Mouse (Mus musculus): Measurements from ENCODE around the gene Chd6.
A peak's percentile ranks its signal among the peaks of the same experiment; 100 is the strongest.

DNA sequence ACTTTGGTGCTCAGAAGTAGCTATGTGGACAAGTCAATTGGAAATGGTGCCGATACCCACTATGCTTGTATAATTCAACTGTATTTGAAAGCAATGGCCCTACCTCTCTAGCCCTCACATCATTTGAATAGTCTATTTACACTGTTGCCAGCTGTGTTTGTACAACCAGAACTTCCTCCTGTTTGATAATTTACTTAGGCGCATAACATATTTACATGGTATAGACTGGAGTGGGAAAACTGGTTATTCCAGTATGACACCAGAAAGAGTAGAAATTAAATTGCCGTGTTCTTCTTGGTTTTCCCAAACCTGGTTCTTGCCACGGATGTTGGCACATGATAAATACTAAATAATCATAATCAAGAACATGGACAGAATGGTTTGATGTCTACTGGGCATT lies 35.9 kb upstream of the Chd6 start:
- no peak for TF ChIP-seq CTCF (IDR thresholded peaks at IDR 0.05; ENCODE audit: low read depth)
- TF ChIP-seq EP300 (optimal IDR thresholded peaks at IDR 0.05), result peak; percentile 64
